Mouse (Mus musculus) frontal cortex, postnatal 10 days (tissue): Measurements from ENCODE around the gene Mapk8ip2.
A peak's percentile ranks its signal among the peaks of the same experiment; 100 is the strongest.

Experiments used
- DNase-seq, 2 experiments: peaks; one replicate each; pipeline ENCODE4 v3.0.0; 2022; ENCODE audit warnings: low spot score in 2 of 2, mixed read lengths in 1 of 2

Gene Mapk8ip2

DNA sequence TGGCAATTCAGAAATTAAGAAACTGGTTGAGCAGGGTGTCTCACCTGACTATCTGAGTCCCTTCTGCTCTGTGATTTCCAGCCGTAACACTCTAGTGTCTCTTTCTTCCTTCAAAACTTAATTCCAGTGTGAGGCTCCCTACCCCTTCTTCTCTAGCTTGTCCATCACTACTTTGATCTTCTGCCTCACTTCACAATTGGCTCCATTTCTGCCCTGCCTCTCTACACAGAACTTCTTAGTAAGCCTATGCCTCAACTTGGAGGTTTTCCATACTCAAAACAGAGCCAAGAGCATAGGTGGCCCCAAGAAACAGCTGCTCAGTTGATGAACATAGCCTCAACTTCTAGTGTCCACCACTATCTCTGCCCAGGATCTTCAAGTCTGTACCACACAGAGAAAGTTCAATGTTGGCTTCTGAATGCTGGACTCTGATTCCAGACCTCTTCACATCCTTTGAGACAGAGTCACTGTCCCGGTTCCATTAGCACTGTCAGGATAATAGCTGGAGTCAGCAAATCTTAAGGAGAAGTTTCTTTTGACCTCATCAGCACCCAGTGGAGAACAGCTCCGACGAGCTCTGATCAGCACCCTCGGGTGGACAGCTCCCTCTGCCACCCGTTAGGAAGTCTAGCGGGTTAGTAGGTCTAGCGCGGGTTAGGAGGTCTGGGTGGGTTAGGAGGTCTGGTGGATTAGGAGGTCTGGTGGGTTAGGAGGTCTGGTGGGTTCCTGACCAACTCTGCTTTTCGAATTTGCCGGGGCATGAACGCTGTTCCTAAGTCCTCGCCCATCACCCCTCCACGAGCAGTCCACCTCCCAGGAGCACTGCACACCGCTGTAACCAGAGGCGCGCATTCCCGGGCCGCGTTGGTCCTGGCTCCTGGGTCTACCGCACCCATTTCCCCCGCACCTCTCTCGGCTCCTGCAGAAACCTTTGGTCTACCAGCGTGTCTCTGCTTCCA, 528 bp upstream of the Mapk8ip2 start:
- no peak for DNase-seq

DNA sequence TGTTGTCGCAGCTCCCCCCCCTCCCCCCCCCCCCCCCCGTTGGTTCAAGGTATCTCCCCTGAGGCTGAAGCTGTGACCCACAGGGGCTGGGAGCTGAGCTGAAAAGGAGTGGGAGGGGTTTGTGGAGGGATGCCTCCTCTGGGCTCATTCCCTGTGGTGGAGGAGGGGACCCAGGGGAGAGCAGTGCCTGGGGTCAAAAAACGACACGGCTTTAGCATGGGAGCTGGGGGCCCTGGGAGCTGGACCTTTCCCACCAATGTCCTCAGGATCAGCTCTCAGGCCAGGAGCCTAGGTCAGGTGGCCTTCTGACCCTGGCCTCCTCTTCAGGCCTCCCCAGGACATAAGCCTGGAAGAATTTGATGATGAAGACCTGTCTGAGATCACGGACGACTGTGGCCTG, 1.1 kb downstream of the Mapk8ip2 start:
- no peak for DNase-seq

DNA sequence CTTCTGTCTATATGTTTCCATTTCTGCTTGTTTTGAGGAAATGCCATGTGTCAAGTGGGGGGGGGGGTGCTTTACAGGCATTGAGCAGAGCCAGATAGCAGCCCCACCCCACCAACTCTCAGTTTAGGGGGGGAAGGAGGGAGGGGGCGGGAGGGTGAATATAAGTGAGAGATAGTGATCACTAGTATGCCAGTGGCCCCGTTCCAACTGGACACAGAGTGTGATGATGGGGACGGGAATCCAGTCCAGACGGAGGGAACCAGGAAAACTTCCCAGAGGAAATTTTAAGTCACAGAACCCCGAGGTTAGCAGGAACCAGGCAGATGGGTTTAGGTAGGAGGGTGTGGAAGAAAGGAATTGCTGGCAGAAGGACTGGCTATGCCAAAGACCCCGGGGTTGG, 1.9 kb downstream of the Mapk8ip2 start:
- no peak for DNase-seq

DNA sequence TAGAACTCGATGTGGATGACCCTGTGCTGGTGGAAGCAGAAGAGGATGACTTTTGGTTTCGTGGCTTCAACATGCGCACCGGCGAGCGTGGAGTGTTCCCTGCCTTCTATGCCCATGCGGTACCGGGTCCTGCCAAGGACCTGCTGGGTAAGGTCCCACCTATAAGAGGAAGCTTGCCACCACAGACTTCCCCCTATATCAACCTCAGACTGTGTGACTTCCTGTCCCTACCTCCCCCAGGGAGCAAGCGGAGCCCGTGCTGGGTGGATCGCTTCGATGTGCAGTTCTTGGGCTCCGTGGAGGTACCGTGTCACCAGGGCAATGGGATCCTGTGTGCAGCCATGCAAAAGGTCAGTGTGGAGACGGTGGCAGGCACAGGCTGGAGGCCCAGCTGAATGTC, 5.2 kb downstream of the Mapk8ip2 start:
- no peak for DNase-seq

DNA sequence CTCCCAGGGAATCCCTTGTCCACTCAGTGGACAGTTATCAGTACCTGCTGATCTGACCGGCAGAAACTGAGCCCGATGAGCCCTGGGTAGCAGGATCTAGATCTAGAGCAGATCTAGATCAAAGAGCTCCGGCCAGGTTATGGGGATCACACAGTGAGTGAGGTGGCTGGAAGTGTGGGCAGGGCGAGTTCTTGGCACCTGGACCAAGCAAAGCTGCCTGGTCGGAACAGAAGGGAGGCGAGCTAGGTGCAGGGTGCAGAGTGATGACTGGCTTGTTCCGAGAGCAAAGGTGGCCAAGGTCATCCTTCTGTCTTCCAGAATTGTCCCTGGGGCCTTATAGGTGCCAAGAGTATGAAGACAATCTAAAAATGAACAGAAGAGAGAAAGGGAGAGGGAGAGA, 6.1 kb downstream of the Mapk8ip2 start:
- no peak for DNase-seq

DNA sequence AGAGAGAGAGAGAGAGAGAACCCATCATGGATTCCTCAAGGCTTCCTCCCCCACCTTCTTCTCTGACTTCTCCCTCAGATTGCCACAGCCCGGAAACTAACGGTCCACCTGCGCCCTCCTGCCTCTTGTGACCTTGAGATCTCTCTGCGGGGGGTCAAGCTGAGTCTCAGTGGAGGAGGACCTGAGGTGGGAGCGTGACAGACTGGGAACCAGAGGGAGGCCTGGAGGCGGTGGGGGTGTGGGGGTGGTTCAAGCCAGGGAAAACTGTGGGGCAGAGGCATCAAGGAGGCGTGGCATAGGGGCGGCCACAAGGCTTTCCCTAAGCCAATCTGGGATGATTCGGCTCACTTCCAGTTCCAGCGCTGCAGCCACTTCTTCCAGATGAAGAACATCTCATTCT, 6.6 kb downstream of the Mapk8ip2 start:
- DNase-seq, result no peak

DNA sequence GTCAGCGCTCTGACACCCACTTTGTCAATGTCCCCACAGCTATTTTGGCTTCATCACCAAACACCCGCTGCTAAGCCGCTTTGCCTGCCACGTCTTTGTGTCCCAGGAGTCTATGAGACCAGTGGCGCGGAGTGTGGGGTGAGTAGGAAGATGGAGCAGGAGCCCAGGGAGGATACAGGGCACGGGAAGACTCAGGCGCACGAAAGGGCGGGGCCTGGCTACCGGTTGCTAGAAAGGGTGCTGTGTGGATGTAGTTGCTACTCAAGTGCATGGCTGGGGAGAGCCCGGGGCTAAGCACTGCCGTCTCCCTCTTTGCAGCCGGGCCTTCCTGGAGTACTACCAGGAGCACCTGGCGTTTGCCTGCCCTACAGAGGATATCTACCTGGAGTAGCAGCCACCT, 7.6 kb downstream of the Mapk8ip2 start:
- no peak for DNase-seq

DNA sequence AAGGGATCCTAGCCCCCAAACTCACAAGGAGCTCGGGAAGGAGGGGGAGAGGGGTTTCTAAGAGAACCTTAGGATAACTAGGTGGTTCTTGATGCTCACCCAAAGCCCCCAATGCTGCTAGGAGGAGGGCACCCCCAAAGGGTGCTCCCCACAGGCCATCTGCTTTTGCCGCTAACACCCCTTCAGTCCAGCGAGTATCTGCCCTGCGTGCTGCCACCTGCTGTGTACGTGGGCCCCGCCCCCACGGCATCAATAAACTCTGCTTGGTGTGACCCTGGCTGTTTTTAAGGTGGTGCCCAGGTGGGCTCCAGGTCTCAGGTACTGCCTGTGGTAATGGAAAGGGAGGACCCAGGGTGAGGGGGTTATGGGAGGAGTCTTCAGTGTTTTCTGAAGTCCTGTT, 8.5 kb downstream of the Mapk8ip2 start:
- no peak for DNase-seq

DNA sequence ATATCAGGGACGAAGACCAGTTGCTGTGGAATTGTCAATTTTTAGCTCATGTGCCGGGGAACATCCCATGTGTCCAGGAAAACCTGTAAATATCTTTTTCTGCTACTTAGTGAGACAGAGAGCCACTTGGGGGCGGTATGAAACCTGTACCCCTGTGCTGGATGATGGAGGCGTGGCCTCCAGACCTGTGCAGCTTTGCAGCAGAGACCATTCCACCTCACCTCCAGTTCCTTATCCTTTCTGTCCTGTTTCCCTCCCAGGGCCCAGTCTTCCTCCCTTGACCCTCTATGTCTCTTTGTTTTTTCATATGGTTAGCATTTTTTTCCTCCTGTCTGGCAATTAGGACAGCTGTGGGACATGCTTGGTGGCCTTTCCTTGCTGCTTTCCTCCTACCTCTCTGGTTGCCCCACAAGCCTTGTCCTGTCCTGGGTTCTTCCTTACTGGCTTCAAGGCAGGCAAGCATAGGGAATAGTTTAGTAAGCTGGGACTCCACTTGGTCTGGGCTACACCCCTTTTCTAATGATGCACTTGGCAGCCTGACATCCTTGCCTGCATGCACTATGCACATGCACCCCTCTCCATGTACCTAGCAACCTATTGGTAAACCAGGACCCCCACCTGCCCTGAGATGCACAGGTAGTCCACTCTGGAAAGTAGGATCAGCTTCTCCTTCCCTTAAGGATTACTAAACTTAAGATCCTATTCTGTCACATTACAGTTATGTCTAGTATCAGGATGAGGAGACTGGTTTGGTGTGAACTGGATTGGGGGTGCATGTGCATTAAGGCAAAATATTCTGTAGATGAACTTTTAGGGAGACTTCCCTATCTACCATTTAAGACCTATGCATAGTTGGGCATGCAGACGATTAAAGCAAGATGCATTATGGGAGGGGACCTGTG, 9.9 kb downstream of the Mapk8ip2 start:
- no peak for DNase-seq

DNA sequence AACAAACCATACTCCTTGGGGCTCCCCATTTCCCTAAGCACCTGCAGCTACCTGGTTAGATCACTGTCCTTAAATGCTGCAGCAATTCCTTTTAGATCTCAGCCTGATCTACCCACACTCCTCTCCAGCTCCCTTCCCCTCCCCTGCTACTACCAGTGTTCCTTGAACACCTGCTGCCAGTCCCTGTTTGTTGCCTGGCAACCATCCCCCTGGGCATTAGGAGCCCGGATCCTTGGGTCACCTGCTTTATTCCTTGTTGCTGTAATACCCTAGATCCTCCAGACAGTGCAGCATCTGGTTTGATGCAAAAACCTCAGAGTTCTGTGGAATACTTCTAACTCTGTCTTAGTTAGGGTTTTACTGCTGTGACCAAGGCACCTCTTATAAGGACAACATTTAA, 11.3 kb downstream of the Mapk8ip2 start:
- no peak for DNase-seq

DNA sequence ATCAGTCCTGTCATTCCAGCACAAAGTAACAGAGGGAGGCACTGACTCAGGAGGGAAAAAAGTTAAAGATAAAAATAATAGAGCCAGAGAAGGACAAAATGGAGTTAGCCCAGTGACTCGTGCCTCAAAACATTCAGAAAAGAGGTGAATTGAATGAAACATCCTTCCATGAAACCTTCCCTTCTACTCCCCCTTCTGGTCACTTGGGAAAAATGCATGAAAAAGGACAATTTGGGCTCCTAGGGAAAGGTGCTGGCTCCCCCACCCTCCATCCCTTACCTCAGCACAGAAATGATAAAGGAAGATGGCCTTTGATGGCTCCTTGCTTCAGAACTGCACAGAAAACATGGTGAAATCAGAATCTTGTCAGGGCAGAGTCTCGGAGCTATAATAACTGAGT, 14.9 kb downstream of the Mapk8ip2 start:
- DNase-seq, result no peak

DNA sequence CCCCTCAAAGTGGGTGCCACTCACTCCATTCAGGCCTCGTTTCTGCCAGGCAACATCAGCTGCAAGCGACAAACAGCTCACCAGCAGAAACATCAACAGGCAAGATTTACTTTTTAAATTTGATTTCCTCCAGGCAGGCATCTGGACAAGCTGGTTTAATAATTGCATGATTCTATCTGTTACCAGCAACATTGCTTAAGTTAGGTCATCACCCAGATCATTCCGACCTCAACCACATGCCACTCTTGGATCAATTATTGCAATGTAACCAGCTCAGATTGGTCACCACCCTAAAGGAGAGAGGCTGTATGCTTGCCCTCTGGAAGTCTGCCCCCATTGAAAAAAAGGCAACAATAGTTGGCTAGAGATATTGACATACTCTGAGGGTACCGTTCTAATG, 17.8 kb downstream of the Mapk8ip2 start:
- DNase-seq, result no peak

DNA sequence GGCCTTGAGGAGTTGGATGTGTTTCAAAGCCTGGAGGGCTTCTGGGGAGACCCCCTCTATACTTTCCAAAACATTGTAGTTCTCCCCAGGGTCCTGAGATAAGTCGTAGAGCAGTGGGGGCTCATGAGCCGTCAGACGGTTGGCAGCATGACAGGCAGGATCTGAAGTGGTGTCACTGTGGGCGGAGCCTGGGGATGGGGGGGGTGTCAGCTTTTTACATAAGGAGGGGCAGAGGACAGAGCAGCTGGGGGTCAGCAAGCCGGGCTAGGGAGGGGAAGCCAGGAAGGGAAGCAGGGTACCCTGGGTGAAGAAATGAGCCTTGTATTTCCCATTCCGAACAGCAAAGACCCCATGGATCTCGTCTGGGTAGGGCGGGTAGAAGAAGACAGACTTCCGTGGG, 19.7 kb downstream of the Mapk8ip2 start:
- DNase-seq, result no peak

DNA sequence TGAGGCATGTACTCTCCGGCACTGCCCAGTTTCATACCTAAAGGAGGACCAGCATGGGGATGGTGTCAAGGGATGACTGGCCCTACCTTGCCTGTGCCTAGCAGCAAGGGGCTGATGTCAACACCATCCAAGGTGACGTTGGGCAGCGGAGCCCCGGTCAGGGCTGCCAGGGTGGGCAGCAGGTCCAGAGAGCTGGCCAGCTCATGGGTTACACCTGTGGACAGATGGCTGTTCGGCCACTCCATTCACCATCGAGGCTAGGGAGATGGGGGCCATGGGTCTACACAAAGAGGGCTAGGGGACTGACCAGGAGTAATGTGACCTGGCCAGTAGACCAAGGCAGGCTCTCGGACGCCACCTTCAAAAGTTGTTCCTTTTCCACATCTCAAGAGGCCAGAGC, 20.2 kb downstream of the Mapk8ip2 start:
- no peak for DNase-seq

DNA sequence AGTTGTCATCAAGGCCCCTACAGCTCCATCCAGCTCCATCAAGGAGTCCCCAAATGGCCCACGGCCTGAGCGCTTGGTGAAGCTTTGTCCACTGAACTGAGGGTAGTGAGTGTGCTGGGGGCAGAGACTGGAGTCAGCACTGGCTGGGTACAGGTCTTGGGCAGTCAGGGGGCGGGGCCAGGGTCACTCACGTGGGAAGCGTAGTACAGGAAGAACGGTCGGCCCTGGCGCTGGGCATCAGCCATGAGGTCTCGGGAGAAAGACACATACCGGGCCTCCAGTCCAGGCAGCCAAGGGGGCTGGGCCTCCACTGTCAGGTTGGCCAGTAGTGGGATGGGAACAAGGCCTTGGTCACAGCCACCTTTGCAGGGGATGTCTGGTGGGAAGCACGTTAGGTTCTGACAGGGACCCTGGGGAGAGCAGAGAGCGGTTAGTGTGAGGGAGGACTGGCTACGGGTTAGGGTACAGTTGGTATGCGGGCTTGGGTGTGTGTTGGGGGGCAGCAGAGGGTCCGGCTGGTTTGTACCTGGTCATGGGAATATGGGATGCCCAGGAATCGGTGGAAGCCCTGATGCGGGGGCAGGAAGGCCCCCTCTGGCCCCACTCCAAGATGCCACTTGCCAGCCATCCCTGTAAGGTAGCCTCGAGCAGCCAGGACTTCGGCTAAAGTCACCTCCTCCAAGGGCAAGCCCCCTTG, 21.0 kb downstream of the Mapk8ip2 start:
- no peak for DNase-seq

DNA sequence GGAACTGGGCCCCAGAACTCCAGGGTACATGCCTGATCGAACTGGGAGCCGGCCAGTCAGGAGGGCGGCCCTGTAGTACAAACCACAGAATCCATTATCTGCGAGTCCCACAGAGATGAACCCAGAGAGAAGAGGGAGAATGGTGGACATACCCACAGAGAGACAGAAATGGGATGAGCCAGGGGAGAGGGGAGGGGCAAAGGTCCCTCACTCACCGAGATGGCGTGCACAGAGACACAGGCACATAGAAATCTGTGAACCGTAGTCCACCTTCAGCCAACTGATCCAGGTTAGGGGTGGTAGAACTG, 21.5 kb downstream of the Mapk8ip2 start:
- DNase-seq, result no peak

DNA sequence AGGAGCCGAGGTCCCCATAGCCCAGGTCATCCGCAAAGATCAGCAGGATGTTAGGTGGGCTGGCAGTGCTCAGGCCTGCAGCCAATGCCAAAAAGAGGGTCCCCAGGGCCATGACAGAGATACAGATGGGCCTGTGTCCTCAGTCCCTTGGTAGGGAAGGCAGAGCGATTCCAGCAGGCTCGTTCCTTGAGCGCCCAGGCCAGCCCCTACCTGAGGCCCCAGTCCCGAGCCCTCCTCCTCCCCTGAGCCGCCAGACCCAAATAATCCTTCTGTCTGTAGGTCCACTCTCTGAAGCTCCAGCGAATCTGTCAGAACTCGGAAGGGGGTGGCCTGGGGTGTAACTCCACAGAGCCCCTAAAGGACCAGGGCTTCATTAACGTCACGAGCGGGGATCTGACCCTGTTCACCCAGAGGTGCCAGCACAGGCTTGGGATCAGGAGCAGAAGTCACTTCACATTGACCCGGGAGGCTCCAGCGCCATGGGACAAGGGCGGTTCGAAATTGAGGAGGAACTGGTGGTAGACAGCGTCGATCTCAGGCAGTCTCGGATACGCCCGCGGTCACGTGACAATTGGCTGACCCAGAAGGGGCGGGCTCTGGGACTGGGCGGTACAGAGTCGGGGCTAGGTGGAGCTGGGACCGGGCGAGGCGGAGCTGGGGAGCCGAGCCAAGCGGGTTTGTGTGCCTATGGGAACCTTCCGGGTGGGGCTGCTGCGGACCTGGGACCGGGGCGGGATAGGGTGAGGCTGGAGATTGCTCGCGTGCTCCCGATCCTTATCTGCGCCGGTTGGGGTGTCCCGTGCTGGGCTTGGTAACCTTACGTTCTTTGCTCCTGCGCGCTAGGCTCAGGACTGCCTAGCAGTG, 22.1 kb downstream of the Mapk8ip2 start:
- peak; percentile 88 to 90 for DNase-seq

DNA sequence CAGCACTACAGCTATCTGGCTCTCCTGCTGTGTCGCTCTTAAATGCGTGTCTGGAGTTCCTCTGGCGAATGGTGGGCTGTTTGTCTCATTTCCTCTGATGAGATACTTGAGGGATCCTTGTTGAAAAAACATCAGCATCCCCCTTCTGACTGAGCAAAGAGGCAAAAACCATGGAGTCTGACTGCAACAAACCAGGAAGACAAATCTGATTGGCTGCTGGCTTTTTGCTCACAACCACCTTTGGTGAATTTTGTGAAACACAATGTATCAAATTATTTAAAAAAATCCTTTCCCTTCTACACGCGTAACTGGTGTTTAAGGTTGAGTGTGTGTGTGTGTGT, 22.7 kb downstream of the Mapk8ip2 start:
- DNase-seq, result no peak

DNA sequence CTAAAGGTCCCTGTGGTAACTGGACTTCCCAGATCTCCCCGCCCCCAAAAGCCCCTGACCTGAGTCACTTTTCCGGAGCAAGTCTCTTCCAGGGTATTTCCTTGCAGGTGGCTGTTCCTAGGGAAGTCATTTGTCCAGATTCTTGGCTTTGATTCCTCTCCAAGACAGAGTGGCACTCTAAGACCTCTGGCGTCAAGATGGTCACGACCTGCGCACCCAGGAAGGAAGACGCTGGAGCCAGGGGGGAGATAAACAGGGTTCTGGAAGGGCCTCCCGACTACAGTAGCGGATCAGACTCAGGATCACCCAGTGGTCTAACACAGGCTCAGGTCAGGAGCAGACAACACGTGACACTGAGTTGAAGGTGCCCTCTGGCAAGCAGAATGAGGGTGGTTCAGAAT, 23.4 kb downstream of the Mapk8ip2 start, which contains the start of gene Arsa:
Gene Arsa, minus strand, starts transcription at position 335 of the 401 bp plus-strand sequence.
- DNase-seq, result no peak

DNA sequence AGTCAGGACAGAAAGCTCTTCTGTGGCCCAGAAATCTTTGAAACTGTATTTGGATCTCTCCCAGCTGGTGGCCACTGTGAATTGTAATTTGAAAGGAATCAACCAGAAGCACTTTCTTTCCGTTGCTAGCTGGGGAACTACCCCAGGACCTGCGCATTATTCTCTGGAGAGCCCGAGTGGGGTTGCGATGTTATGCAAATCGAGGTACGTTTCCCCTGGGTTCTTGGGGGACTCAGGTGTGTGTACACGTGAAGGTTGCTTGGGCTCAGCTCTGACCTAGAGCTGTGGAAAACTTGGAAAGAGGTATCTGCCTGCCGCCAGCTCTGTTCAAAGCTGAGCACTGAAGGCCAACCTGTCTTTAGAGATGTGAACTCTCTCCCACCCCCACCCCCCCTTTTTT, 24.1 kb downstream of the Mapk8ip2 start:
- no peak for DNase-seq

DNA sequence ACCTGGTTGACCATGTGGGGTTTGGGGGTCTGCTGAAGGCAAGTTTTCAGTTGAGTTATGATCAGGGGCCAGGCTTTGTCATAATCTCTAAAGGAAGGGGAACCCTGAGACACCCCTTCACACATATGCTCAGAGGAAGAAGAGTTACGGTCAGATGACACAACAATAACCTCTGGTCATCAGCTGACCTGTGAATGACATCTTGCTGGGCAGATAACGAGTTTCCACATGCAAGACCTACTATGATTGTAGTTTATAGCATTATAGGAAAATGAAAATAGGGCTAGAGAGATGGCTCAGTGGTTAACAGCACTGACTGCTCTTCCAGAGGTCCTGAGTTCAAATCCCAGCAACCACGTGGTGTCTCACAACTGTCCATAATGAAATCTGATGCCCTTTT, 24.9 kb downstream of the Mapk8ip2 start:
- no peak for DNase-seq
